Mouse (Mus musculus) erythroblast, embryonic 14.5 days (primary cell): ENCODE data around the gene Mthfs. TPM values are rescaled to one million over a fixed set of nuclear protein-coding genes. Genes with fewer than 3 reads are reported as not detected.
A peak's percentile ranks its signal among the peaks of the same experiment; 100 is the strongest.
"Not testable (repeated sequence)": the region's sequence is repeated elsewhere in the genome, so short reads cannot be mapped to it uniquely, and the experiment has no call there.

ENCODE experiments used
- H3K27me3 ChIP-seq: 2 replicates; pipeline ENCODE4 v1.6.1; 2012; ENCODE audit warnings: inconsistent platforms; ENCODE audit not compliant: control insufficient read depth
- H3K36me3 ChIP-seq: 2 replicates; pipeline ENCODE4 v1.6.1; 2012; ENCODE audit warnings: mild to moderate bottlenecking, inconsistent platforms; ENCODE audit not compliant: control insufficient read depth
- H3K4me1 ChIP-seq: 2 replicates; pipeline ENCODE4 v1.6.1; 2012; ENCODE audit warnings: inconsistent platforms; ENCODE audit not compliant: control insufficient read depth
- H3K4me3 ChIP-seq: replicated peaks from 2 replicates; pipeline ENCODE3; 2012; ENCODE audit warnings: moderate library complexity, mild to moderate bottlenecking, inconsistent platforms
- H3K9me3 ChIP-seq: 2 replicates; pipeline ENCODE4 v1.6.1; 2012; ENCODE audit warnings: low read length, inconsistent platforms, mixed read lengths; ENCODE audit not compliant: control insufficient read depth
- polyA plus RNA-seq: library from polyadenylated mRNA; stranded (reverse); fragments of >175 nt; gene quantifications from 2 replicates; pipeline ENCODE4 v1.2.3, GENCODE M21; 2012

Mthfs gene
- polyA plus RNA-seq: 0.17 and 0.24 TPM in 2 replicates

DNA sequence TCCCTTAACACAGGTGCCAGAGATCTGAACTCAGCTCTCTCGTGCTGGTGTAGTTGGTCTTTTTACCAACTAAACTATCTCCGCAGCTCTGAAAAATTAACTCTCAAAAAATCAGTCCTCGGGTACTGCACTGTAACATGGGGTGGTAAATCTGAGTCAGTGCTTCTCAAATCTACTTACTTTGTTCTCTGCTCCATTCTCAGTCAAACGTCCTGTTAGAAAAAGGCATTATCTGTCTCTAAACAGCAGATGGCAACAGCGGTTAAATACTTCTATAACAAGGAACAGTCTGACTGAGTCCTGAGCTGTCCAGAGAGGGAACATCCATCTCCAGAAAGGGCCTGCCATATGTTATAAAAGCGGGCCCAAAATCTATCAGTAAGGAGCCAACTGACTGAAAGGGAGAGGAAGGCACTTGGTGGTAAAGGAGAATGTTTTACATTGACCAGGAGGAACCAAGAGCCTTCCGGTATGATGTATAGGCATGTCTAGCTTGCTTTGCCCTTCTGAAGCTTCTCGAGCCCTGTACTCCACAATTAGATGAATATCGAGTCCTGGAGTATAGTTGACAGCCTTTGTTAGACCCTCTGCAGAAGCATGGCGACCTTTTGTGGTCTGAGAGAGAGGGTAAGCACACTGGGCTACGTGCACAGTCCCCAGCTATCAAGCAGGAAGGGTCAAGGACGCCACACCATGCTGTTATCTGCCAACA lies at the start of gene Mthfs:
Gene Mthfs, plus strand, starts transcription at position 324 of the 712 bp plus-strand sequence.
- not testable (repeated sequence) for H3K4me1 ChIP-seq, H3K27me3 ChIP-seq, H3K9me3 ChIP-seq, H3K36me3 ChIP-seq
- H3K4me3 ChIP-seq: peak within 1 kb of the TSS; percentile 42

DNA sequence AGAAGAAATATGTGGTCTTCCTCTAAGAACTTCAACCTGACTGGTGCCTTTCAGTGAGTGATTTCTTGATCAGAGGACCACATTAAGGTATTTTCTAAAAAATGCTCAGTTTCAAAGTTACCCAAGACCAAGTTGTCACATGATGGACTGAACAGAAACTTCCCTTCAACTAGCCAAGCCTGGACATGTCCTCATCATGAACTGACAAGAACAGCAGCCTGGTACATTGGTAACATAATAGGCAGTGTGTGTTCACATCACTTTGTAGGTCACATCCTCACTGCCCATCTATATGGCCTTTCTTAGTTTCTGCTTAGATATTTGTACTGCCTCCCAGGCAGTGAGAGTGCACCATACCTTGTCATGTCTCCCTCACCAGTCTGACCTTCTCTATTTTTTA lies 37.9 kb upstream of the Mthfs start:
- H3K36me3 ChIP-seq, H3K4me1 ChIP-seq, H3K4me3 ChIP-seq, H3K27me3 ChIP-seq, H3K9me3 ChIP-seq: not testable (repeated sequence)

DNA sequence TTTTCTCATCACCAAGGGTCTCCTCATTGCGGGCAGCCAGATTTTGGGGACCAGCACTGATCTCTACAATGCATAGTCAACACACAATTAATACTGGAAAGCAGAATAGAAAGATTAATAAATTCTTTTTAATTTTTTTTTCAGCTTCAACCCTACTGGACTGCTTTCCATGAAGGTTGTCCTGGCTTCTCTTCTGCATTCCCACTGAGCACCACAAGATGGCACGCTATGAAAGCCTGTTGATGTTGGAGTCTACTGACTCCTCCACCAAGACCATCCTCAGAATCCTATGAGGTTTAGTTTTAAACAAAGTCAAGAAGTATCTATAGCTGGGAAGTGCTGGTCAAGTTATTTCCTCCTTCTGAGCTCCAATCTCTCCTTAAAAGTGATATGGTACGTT lies 31.6 kb upstream of the Mthfs start:
- H3K4me3 ChIP-seq, H3K27me3 ChIP-seq, H3K9me3 ChIP-seq, H3K4me1 ChIP-seq, H3K36me3 ChIP-seq: not testable (repeated sequence)

DNA sequence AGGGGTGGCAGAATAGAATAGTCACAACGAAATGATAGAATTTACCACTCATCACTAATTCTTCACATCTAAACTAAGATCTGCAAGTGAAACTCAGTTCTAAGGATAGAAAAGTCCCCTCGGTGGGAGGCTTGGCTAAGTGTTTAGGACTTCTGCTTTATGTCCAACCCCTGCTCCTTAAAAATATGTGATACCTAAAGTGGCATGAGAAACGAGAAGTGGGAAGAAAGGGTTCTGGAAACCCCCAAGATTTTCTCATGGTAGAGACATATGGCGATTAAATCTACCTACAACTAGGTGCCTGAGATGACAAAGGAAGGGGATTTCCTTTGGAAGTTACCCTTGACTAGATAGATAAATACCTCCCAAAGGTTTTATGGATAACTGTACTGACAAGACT lies 31.0 kb upstream of the Mthfs start:
- H3K4me1 ChIP-seq: not testable (repeated sequence)

DNA sequence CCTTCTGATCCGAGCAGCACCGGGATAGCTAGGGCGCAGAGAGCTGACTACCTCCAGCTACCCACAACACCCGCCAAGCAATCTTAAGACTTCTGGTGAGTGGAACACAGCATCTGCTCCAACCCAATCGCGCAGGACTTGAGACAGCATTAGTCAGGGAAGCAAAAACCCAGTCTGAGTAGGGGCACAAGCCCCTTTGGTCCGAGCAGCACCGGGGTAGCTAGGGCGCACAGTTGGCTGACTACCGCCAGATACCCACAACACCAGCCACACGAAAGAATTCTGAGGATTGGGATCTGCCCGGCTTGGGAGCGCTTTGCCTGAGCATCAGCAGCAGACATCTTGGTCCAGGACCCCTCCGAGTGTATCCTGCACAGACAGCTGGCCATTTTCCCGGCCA lies 23.5 kb upstream of the Mthfs start:
- not testable (repeated sequence) for H3K4me1 ChIP-seq, H3K4me3 ChIP-seq, H3K27me3 ChIP-seq, H3K36me3 ChIP-seq, H3K9me3 ChIP-seq

More for the DNA sequence above, 31.0 kb upstream of the Mthfs start:
- H3K36me3 ChIP-seq, H3K9me3 ChIP-seq, H3K4me3 ChIP-seq, H3K27me3 ChIP-seq: not testable (repeated sequence)

DNA sequence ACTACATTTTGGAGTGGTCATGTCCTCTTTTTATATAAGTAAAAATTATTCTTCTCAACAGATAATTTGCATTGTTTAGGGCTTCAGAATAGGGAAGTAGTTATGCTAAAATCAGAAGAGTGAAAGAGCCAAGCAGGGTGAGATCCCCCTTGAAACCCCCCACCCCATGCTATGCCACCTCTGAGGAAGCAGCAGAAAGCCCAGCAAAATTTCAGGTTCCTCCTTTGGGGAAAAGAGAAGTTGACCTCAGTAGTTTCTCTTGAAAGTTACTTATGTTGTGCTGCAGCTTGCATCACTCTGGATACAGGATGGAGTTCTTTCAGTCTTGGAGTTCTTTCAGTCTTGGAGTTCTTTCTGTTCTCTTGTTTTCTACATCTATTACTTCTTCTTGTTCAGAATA lies 15.0 kb upstream of the Mthfs start:
- H3K36me3 ChIP-seq, H3K27me3 ChIP-seq, H3K4me3 ChIP-seq, H3K9me3 ChIP-seq, H3K4me1 ChIP-seq: not testable (repeated sequence)

DNA sequence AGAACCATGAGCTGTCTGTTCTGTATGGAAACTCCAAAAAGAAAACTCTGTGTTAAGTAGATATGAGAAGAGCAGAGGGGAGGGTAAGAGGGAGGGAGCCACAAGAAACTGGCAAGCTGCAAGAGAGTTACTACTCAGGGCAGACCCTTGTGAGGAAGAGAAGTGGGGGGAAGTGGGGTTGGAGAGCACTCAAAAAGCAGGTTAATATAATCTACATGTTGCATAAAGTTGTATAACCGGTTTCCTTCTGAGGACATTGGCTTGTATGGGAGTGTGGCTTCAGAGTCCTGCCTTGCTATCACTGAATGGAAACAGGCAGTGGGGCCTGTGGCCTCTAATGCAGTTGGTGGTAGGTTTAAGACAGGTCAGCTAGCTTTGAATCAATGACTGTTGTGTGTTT lies 13.0 kb upstream of the Mthfs start:
- not testable (repeated sequence) for H3K27me3 ChIP-seq, H3K9me3 ChIP-seq, H3K4me3 ChIP-seq, H3K4me1 ChIP-seq, H3K36me3 ChIP-seq

DNA sequence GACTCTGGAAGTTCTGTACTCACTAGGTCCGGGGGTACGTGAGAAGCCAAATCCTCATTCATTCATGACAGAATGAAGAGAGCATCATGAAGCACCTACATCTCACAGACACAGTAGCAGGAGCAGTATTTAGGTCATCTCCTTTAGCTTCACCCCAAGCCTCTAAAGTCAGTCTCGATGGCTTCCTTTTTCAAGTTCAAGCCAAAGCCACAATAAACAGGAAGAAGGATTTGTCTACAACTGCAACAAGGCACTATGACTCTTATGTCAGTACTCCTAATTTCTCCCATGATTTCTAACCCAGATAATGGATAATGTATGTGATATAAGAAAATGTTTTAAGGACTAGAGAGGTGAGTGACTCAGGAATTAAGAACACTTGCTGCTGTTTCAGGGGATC lies 12.1 kb upstream of the Mthfs start:
- H3K4me1 ChIP-seq, H3K9me3 ChIP-seq, H3K27me3 ChIP-seq, H3K4me3 ChIP-seq, H3K36me3 ChIP-seq: not testable (repeated sequence)

DNA sequence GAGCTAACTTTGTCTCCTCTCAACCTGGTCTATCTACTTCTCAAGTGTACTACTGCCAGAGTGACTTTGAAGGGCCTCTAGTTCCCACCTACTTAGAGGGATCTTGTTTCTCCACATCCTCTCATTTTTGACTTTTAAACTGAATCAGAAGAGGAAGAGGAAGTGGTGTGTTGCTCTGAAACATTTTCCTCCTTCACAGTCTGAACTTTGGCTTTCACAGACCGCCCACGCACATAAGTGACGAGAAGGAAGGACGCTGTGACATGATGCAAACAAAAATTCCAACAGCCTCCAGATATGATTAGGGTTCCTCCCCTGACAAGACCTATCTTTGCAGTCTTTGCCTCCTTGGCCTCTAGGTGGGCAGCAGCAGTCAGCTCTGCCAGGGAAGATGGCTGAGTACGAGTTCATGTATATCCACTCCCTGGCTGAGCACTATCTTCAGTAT lies 11.5 kb upstream of the Mthfs start, which contains the start of the genes Bcl2a1b and Gm29094:
Gene Bcl2a1b, plus strand, starts transcription at position 241 of the 448 bp plus-strand sequence.
Gene Gm29094, plus strand, starts transcription at position 411 of the 448 bp plus-strand sequence.
- H3K4me1 ChIP-seq, H3K9me3 ChIP-seq, H3K36me3 ChIP-seq, H3K27me3 ChIP-seq, H3K4me3 ChIP-seq: not testable (repeated sequence)

DNA sequence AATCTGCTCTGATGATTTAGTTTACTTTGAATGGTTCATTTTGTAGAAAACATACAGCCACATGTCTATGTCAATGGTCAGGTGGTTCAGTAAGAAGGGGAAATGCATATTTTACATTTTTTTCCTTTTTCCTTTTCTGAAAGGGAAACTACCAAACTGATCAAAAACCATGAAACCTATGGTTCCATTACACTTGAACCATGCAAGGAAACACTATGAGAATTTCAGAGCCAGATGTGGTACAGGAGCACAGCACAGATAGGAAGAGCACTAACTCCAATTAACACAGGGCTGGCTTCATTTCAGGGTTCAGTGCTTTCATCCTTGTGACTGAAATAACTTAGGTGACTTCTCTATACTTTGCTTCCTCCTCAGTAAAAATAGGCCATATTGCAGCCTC lies 8.2 kb upstream of the Mthfs start:
- not testable (repeated sequence) for H3K27me3 ChIP-seq, H3K9me3 ChIP-seq, H3K4me3 ChIP-seq, H3K4me1 ChIP-seq, H3K36me3 ChIP-seq

DNA sequence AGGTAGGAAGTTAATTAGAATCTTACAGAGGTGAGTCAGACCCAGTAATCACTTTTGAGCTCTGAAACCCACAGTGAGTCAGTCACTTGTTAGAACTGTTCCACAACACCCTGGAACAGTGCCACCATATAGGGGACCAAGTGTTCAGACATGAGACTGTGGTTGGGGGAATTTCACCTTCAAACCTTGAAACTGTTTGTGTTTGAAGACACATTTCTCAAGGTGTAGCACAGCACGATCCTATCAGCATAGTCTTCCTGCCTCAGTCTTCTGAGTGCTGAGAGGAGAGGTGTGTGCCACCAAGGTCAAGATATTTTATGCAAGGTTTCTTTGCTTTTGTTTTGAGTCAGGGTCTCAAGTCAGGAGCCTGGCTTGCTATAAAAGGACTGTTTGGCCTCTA lies 1.5 kb upstream of the Mthfs start:
- not testable (repeated sequence) for H3K4me3 ChIP-seq, H3K9me3 ChIP-seq, H3K4me1 ChIP-seq, H3K27me3 ChIP-seq, H3K36me3 ChIP-seq

DNA sequence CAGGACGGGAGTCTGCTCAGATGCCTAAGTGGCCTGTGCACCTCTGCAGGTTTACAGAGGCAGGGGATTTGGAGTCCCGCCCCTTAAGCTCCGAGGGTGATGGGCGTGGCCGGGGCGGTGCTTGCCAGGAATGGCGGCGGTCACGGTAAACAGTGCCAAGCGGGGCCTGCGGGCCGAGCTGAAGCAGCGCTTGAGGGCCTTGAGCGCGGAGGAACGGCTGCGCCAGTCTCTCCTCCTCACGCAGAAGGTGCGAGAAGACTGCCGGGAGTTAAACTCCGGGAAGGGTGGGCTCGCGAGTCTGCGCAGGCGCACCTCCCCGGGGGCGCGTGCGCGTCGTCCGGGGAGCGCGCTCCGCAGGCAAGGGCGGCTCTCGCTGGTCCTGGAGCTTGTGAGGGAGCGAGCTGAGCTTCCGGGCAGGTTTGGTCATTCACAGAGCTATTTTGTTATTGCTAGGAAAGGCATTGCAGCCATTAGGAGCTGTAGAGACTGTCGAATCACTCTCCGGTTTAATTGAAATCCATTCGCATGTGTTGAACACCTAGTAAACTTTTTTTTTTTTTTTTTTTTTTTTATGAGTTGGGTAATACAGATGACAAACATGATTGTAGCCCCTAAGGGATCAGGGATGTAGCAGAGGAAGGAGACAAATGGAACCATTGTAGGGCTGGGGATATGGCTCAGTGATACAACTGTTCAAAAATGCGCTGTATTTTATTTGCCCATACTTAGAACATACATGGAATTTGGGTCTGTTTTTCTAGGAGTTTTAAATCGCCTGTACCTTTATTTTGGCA lies 786 bp downstream of the Mthfs start:
- H3K4me3 ChIP-seq, H3K9me3 ChIP-seq: not testable (repeated sequence)

DNA sequence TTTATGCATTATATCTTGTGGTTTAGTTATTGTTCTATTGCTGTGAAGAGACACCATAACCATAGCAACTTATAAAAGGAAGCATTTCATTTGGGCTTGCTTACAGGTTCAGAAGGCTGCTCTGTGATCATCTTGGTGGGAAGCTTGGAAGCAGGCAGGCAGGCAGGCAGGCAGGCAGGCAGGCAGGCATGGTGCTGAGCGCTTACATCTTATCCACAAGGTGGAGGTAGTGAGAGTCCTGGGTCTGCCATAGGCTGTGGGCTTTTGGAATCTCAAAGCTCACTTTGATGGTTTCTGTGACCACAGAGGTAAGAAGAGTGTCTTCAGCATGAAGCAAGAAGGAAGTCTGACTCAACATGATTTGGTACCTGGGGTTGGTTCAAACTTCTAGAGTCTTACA lies 2.0 kb downstream of the Mthfs start:
- not testable (repeated sequence) for H3K4me3 ChIP-seq, H3K36me3 ChIP-seq, H3K4me1 ChIP-seq

More for the DNA sequence above, 786 bp downstream of the Mthfs start:
- not testable (repeated sequence) for H3K4me1 ChIP-seq, H3K36me3 ChIP-seq, H3K27me3 ChIP-seq

DNA sequence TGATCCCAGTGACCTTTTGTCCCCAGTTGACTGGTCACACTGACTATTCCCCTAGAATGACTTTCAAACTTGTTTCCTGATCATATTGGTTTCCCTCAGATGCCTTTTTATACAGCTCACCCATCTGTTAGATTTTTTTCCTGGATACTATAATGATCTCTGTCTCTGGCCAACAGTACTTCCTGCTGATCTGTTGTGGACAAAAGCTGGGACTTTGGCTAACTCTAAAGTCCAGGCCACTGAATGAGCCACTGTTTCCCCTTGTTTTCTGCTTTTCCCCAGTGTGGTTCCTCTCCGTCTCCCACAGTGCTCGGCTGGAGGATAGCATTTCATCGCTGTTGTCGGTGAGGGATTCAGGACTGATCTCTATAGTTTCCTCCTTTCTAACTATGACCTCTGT lies 7.7 kb downstream of the Mthfs start:
- not testable (repeated sequence) for H3K9me3 ChIP-seq, H3K27me3 ChIP-seq, H3K4me1 ChIP-seq, H3K36me3 ChIP-seq, H3K4me3 ChIP-seq

More for the DNA sequence above, 2.0 kb downstream of the Mthfs start:
- not testable (repeated sequence) for H3K27me3 ChIP-seq, H3K9me3 ChIP-seq

DNA sequence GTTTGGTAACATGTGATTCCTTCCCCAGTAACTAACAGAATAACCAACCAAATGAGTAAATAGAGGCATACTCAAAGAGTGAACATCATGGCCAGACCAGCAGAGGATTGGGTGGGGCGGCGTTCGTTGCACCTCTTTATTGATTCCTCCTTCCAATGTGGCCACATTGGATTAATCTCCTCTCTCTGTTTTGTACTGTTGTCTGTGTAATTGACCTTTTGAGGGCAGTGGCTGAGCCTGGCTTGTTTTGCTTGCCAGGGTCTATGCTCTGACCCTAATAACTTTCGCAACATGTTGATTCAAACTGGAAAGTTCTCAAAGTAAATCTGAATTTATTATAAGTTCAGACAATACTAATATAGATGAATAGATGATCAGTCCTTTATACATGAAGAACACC lies 9.2 kb downstream of the Mthfs start:
- H3K4me3 ChIP-seq, H3K36me3 ChIP-seq, H3K9me3 ChIP-seq, H3K27me3 ChIP-seq, H3K4me1 ChIP-seq: not testable (repeated sequence)
